ENCODE assay signal across 8 mouse cellular contexts in the genomic region with DNA sequence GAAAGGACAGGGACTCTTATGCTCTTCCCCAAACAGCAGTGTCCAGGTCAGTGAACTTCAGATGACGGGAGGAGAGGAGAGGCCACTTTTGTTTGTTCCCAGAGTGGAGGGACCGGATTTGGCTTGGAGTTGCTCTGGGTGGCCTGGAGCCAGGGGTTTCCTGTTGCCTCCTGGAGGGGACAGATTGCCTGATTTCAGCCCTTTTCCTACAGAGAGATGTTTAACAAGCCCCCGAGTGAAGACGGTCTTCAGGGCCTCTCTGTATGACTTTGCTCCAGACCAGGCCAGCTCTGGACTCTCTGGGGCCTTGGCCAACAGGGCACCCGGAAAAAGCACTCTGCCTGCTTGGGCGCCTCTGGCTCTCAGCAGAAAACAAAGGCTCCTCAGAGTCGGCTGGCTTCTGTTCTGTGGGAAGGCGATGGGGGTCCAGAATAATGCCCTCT. TPM values are rescaled to one million over a fixed set of nuclear protein-coding genes. Genes with fewer than 3 reads are reported as not detected.
DNase-seq lines count a peak whose midpoint lies in the region; ATAC-seq and TF ChIP-seq lines count a peak whose summit lies in the region.

No protein-coding gene starts in this region.

- H3K4me2 ChIP-seq in hindbrain, postnatal 0 days (ENCODE audit: low read depth, low read length): peak overlapping the region; percentile 68
- peak overlapping the region; percentile 98 for H3K4me2 ChIP-seq in liver, embryonic 15.5 days

- peaks cover 25% of the 10 kb centered on the region; the same call in 1 of the 2 replicates for H3K36me3 ChIP-seq in hindbrain, postnatal 0 days (ENCODE audit: insufficient read depth, low read length)
- H3K36me3 ChIP-seq in liver, embryonic 15.5 days (replicated peaks): peaks cover 20% of the 10 kb centered on the region

- peak overlapping the region; percentile 56 for H3K9ac ChIP-seq in hindbrain, postnatal 0 days (replicated peaks; ENCODE audit: low read length)
- no peak overlapping the region for H3K9ac ChIP-seq in liver, embryonic 15.5 days

- no peaks in the 10 kb centered on the region for H3K9me3 ChIP-seq in hindbrain, postnatal 0 days (ENCODE audit: low read length)
- no peaks in the 10 kb centered on the region for H3K9me3 ChIP-seq in liver, embryonic 15.5 days (replicated peaks)

- no peak for TF ChIP-seq POLR2A in olfactory bulb, adult 2 months (IDR thresholded peaks at IDR 0.05; ENCODE audit: insufficient read depth, low read depth, low read length)

- peak; percentile 54 to 77 for DNase-seq in adrenal gland, adult (ENCODE audit: inconsistent age in 2 of 2, low spot score in 1 of 2)
- DNase-seq in adrenal gland, adult 8-10 months: no peak
- peak; percentile 67 for DNase-seq in adrenal gland, adult 2 months
- DNase-seq in gastrocnemius, postnatal 25 days: peak; percentile 69
- peak; percentile 50 for DNase-seq in hindbrain, postnatal 0 days (ENCODE audit: low spot score)
- no peak for DNase-seq in embryo, embryonic 10 days (ENCODE audit: low spot score)

- 14% methylated on average over 8 of the region's 8 CpGs for WGBS in hindbrain, postnatal 0 days
- 29% methylated on average over 8 of the region's 8 CpGs for WGBS in liver, embryonic 15.5 days (ENCODE audit: insufficient replicate concordance)
- WGBS in olfactory bulb, adult 2 months: 36% methylated on average over 8 of the region's 8 CpGs

- TF ChIP-seq CTCF in hindbrain, postnatal 0 days (IDR thresholded peaks at IDR 0.05; ENCODE audit: low read depth): no peak
- no peak for TF ChIP-seq CTCF in olfactory bulb, adult 2 months (IDR thresholded peaks at IDR 0.05; ENCODE audit: insufficient read depth, low read depth, low read length)

- ATAC-seq in hindbrain, postnatal 0 days: no peak
- no peak for ATAC-seq in liver, embryonic 15.5 days (ENCODE audit: insufficient read depth)

- H3K27me3 ChIP-seq in hindbrain, postnatal 0 days (ENCODE audit: insufficient read depth, low read length): no peaks in the 10 kb centered on the region
- peaks cover 70% of the 10 kb centered on the region for H3K27me3 ChIP-seq in liver, embryonic 15.5 days

- H3K27ac ChIP-seq in hindbrain, postnatal 0 days: peak overlapping the region; percentile 74
- peak overlapping the region; percentile 60; the same call in 1 of the 2 replicates for H3K27ac ChIP-seq in liver, embryonic 15.5 days (replicated peaks)
- H3K27ac ChIP-seq in olfactory bulb, adult 2 months (ENCODE audit: insufficient read depth, low read depth, low read length): peak overlapping the region; percentile 47

- peak overlapping the region; percentile 52 for H3K4me3 ChIP-seq in hindbrain, postnatal 0 days (ENCODE audit: low read length)
- peak overlapping the region; percentile 67 for H3K4me3 ChIP-seq in liver, embryonic 15.5 days (replicated peaks)
- peak overlapping the region; percentile 78 for H3K4me3 ChIP-seq in olfactory bulb, adult 2 months (ENCODE audit: insufficient read depth, low read depth, low read length)

- H3K4me1 ChIP-seq in hindbrain, postnatal 0 days (ENCODE audit: insufficient read depth, low read length): peaks cover 39% of the 10 kb centered on the region
- peaks cover 62% of the 10 kb centered on the region for H3K4me1 ChIP-seq in liver, embryonic 15.5 days (replicated peaks)
- H3K4me1 ChIP-seq in olfactory bulb, adult 2 months (ENCODE audit: control insufficient read depth, insufficient read depth, low read length): peaks cover 70% of the 10 kb centered on the region

RNA-seq across cellular contexts. Expression of gene Crip2, which starts 1.5 kb away (rescaled TPM):
- total RNA-seq in adrenal gland, adult 8-10 months (2022): 10 to 100 TPM; 46.7 to 65.5 (median 58.4) TPM
- total RNA-seq in adrenal gland, adult 2 months (2021): 10 to 100 TPM; 57.5 to 58.2 TPM
- polyA plus RNA-seq in adrenal gland, adult 2 months (2012; rRNA removed): 159 and 168 TPM in 2 replicates
- 10 to 100 TPM; 39.5 to 52.5 TPM for total RNA-seq in gastrocnemius, postnatal 25 days (2021)
- 138 and 152 TPM in 2 replicates for total RNA-seq in hindbrain, postnatal 0 days (2014; rRNA removed)
- 239 and 251 TPM in 2 replicates for polyA plus RNA-seq in hindbrain, postnatal 0 days (2015; fragmentation: Nextera tagmentation; extraction: Ambion mirVana)
- 45.1 and 51.5 TPM in 2 replicates for polyA plus RNA-seq in liver, embryonic 15.5 days (2015; fragmentation: Nextera tagmentation; extraction: Ambion mirVana)
- polyA plus RNA-seq in olfactory bulb, adult 2 months (2012; ENCODE audit: insufficient read depth, insufficient read length, low replicate concordance, missing spikeins): not detected in 2 replicates

RNA-seq across cellular contexts. Expression of gene Crip1, which starts 4.6 kb away (rescaled TPM):
- total RNA-seq in adrenal gland, adult 8-10 months (2022): 10 to 100 TPM; 55.3 to 90.7 (median 59.7) TPM
- 100 to 1,000 TPM in 1 of 2 experiments, 10 to 100 TPM in 1; 51.5 to 101 TPM for total RNA-seq in adrenal gland, adult 2 months (2021)
- polyA plus RNA-seq in adrenal gland, adult 2 months (2012; rRNA removed): 31.7 and 36.9 TPM in 2 replicates
- total RNA-seq in gastrocnemius, postnatal 25 days (2021): 100 to 1,000 TPM in 1 of 2 experiments, 10 to 100 TPM in 1; 90.0 to 150 TPM
- total RNA-seq in hindbrain, postnatal 0 days (2014; rRNA removed): 4.6 and 15.4 TPM in 2 replicates
- polyA plus RNA-seq in hindbrain, postnatal 0 days (2015; fragmentation: Nextera tagmentation; extraction: Ambion mirVana): 33.0 and 35.8 TPM in 2 replicates
- 89.4 and 102 TPM in 2 replicates for polyA plus RNA-seq in liver, embryonic 15.5 days (2015; fragmentation: Nextera tagmentation; extraction: Ambion mirVana)
- not detected in 2 replicates for polyA plus RNA-seq in olfactory bulb, adult 2 months (2012; ENCODE audit: insufficient read depth, insufficient read length, low replicate concordance, missing spikeins)

RNA-seq across cellular contexts. Expression of gene Tedc1, which starts 14.7 kb away (rescaled TPM):
- total RNA-seq in adrenal gland, adult 8-10 months (2022): 1 to 10 TPM in 3 of 4 experiments, under 1 TPM in 1; 0.87 to 1.8 (median 1.5) TPM
- 1 to 10 TPM in 1 of 2 experiments, under 1 TPM in 1; 0.66 to 1.4 TPM for total RNA-seq in adrenal gland, adult 2 months (2021)
- polyA plus RNA-seq in adrenal gland, adult 2 months (2012; rRNA removed): 3.6 and 6.6 TPM in 2 replicates
- under 1 TPM; 0.46 to 0.54 TPM for total RNA-seq in gastrocnemius, postnatal 25 days (2021)
- 13.8 and 16.6 TPM in 2 replicates for total RNA-seq in hindbrain, postnatal 0 days (2014; rRNA removed)
- 14.7 and 15.8 TPM in 2 replicates for polyA plus RNA-seq in hindbrain, postnatal 0 days (2015; fragmentation: Nextera tagmentation; extraction: Ambion mirVana)
- polyA plus RNA-seq in liver, embryonic 15.5 days (2015; fragmentation: Nextera tagmentation; extraction: Ambion mirVana): 11.3 and 11.5 TPM in 2 replicates
- polyA plus RNA-seq in olfactory bulb, adult 2 months (2012; ENCODE audit: insufficient read depth, insufficient read length, low replicate concordance, missing spikeins): not detected in 2 replicates

RNA-seq across cellular contexts. Expression of gene Mta1, which starts 43.5 kb away (rescaled TPM):
- total RNA-seq in adrenal gland, adult 8-10 months (2022): 10 to 100 TPM; 81.8 to 92.8 (median 86.8) TPM
- total RNA-seq in adrenal gland, adult 2 months (2021): 100 to 1,000 TPM in 1 of 2 experiments, 10 to 100 TPM in 1; 76.6 to 102 TPM
- polyA plus RNA-seq in adrenal gland, adult 2 months (2012; rRNA removed): 164 TPM in 2 replicates
- 10 to 100 TPM; 29.3 to 34.4 TPM for total RNA-seq in gastrocnemius, postnatal 25 days (2021)
- total RNA-seq in hindbrain, postnatal 0 days (2014; rRNA removed): 57.6 and 65.0 TPM in 2 replicates
- 13.1 and 13.5 TPM in 2 replicates for polyA plus RNA-seq in hindbrain, postnatal 0 days (2015; fragmentation: Nextera tagmentation; extraction: Ambion mirVana)
- polyA plus RNA-seq in liver, embryonic 15.5 days (2015; fragmentation: Nextera tagmentation; extraction: Ambion mirVana): 3.8 and 4.4 TPM in 2 replicates
- polyA plus RNA-seq in olfactory bulb, adult 2 months (2012; ENCODE audit: insufficient read depth, insufficient read length, low replicate concordance, missing spikeins): not detected in 2 replicates

RNA-seq across cellular contexts. Expression of gene Tmem121, which starts 44.2 kb away (rescaled TPM):
- 10 to 100 TPM in 2 of 4 experiments, 1 to 10 TPM in 2; 5.1 to 13.1 (median 8.4) TPM for total RNA-seq in adrenal gland, adult 8-10 months (2022)
- 1 to 10 TPM; 2.8 to 9.7 TPM for total RNA-seq in adrenal gland, adult 2 months (2021)
- 11.9 and 15.9 TPM in 2 replicates for polyA plus RNA-seq in adrenal gland, adult 2 months (2012; rRNA removed)
- under 1 TPM; 0.33 to 0.46 TPM for total RNA-seq in gastrocnemius, postnatal 25 days (2021)
- total RNA-seq in hindbrain, postnatal 0 days (2014; rRNA removed): 98.0 and 103 TPM in 2 replicates
- 54.8 and 55.3 TPM in 2 replicates for polyA plus RNA-seq in hindbrain, postnatal 0 days (2015; fragmentation: Nextera tagmentation; extraction: Ambion mirVana)
- polyA plus RNA-seq in liver, embryonic 15.5 days (2015; fragmentation: Nextera tagmentation; extraction: Ambion mirVana): 0.33 and 0.54 TPM in 2 replicates
- polyA plus RNA-seq in olfactory bulb, adult 2 months (2012; ENCODE audit: insufficient read depth, insufficient read length, low replicate concordance, missing spikeins): not detected in 2 replicates

Comparison
In these comparisons a context has a peak if more than half of its experiments do, and no peak if none do; other contexts are left out.
1. DNase-seq: peak in adrenal gland, adult (2 of 2), adrenal gland, adult 2 months (single experiment), gastrocnemius, postnatal 25 days (single experiment) and hindbrain, postnatal 0 days (single experiment); none in adrenal gland, adult 8-10 months (single experiment) and embryo, embryonic 10 days (single experiment).
2. Peak in every context shown above with its lines, with median percentiles within 50 percentile points of each other: H3K27ac ChIP-seq and H3K4me3 ChIP-seq.